Mouse (Mus musculus) frontal cortex, postnatal 14 days (tissue): Measurements from ENCODE around the gene Acoxl.
"Not testable (repeated sequence)": the region's sequence is repeated elsewhere in the genome, so short reads cannot be mapped to it uniquely, and the experiment has no call there.

ENCODE experiments used
- DNase-seq, 2 experiments: peaks; one replicate each; pipeline ENCODE4 v3.0.0; 2022; ENCODE audit warnings: low spot score in 2 of 2

The Acoxl gene

DNA sequence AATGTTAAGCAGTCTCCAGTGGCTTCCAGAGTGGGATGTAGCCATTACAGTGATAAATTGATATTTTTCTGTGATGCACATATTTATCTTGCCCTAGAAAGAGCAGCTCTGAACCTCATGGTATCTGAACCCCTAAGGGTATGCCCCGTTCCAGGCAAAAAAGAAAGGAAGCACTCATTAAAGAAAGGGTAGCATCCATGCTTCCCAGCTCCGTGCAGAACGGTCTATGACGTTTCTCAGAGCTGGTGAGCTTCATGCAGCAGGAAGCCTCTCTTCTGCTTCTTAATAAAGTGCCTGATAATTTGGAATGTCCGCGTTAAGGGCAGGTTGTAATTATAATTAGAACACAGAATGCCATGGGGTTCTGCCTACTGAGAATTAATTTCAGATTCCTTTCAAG, 240.6 kb downstream of the Acoxl start:
- no peak for DNase-seq

DNA sequence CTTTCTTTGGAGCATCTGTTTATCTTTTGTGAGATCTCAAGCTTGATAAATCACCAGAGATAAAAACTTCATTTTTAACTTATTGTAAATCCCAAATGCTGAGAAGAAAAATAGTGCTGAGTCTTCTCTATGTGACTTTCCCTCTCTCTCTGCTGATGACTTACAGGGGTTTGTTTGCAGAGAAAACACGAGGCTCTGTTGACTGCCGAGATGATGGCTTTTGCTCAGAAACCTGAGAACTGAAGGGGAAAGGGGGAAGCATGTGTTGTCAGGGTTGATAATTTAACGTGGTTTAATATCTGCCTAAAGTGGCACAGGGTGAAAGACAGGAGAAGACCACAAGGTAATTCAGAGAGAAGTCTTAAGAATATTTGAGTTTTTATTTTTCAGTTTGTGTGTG, 245.2 kb downstream of the Acoxl start:
- no peak for DNase-seq

DNA sequence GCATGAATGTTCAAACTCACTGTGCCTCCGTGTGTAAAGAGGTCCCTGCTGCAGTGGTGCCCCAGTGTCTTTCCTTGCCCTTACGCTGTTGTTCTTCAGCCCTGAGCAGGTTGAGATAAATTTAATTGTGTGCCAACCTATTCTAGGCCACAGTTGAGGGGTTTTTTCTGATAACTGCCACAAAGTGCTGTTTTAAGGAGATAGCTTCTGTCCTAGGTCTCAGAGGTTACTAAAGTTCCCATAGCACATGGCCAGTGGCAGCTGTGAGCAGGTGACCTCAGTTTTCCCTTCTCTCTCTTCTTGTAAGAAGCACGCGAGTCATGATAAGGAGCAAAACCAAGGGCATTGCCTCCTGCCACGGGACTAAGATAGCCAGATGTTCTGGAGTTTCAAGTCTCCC, 245.9 kb downstream of the Acoxl start:
- DNase-seq, result no peak

DNA sequence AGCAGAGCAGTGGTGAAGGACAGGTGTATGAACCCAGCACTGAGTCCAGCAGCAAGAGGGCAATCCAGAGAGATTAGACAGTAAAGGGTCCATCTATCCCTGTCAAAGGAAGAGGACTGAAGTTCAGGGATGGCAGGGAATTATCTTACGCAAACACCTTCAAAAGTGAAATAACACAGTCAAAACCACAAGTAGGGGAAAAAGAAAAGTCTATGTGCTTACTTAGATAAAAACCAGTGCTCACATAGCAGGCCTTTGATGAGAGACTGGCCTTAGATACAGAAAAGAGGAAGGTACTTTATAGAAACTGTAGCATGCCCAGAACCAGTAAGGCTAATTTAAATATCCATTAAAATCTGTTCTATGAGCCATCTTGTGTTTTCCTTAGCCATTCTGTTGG, 246.8 kb downstream of the Acoxl start:
- DNase-seq, result no peak

DNA sequence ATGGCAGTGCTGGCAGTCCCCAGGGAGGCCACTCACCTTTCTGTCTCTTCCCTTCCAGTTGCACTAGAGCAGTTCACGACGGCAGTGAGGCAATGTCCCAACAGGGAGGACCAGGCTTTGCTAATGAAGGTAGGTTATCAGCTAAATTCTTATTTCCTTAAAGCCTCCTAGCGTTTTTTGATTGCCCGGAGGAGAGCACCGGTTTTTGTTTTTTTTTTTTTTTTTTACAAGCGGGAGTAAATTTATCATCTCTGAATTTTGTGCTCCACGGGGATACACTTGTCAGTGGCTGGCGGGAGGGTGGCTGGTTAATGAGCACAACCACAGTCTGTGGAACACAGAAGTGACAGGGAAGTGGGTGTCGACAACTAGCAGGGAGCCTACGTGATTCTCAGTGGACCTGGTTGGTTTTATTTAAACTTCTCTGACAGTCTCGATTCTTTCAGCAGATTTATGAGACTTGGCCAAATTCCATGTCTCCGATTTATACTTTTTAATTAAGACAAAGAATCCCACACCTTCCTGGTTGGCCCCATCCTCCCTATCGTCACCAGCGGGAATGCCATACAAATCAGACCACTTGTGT, 247.7 kb downstream of the Acoxl start:
- DNase-seq, result no peak

DNA sequence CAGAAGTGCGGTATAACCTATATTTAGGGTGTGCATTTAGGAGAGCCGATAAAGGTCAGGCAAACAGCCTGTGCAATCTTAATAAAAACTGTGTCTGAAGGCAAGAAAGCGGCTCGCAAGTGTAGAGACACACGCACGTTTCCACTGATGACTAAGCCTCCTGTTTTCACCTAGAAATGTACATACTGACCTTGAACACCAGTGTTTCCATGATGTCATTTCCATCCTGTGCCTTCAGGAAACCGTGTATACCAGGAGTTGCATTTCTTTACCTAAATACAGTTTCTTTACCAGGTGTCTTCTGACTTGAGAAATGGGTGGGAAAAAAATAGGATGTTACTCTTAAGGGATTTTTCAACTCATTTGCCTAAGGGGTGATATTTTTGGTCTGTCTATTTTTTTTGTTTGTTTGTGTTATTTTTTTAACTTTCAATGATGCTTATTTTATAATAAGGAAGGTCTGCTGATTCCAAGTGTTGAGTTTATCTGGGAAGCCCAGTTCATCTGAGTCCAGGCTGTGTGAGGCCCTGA, 248.4 kb downstream of the Acoxl start:
- DNase-seq, result no peak

DNA sequence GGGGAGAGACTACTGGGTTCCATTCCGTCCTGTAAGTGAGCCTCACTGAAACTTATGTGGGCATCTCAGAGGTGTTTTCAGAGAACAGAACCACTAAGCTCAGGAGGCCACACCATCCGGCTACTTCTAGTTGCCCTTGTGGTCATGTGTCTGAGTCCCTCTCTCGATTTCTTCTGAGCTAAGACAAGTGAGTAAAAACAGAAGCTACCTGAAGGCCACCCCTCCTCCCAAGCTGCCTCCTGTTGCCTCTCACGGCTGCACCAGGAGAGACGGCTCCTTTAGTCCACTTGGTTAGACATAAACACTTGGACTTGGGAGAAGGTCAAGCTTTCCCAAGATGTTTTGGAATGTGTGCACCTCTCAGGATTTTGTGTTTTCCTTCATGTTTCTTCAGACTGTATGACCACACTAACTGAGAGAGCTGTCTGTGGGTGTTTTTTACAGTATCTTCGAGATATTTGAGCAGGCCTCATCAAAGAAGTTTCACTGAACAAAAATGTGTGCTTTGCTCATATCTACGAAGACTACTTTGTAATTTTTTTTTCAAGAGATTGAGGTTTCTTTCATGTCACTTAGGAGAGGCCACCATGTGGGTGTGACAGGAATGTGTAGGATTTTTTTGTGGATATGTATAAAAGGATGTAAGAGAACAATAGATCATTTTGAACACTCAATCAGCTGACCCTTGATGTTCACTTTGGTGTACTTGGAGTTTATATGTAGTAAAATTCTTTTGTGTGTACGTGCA, 249.3 kb downstream of the Acoxl start:
- no peak for DNase-seq

DNA sequence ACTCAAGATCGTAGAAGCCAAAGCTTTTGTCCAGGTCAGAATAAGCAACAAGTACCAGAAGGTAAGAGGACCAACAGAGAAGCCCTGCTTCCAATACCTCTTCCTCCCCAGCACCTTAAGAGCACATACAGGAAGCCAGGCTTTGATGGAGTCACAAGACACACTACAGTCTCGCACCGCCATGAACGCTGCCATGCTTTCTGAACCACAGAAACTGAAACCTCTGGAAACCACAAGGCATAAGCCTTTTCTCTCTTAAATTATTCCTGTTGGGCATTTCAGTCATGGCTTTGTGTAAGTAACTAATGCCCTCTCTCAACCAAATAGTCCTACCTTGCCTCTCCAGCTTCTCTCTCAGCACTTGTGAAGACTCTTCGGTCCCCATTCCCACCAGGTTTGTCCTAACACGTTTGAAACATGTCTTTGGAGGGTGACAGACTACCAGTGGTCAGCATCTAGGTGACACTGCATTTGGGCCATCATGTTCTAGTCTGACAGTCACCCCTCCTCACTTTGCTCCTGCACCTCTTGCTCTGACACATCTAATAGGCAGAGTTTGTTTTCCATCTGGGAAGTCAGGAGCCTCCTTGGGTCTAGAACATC, 251.7 kb downstream of the Acoxl start:
- no peak for DNase-seq

DNA sequence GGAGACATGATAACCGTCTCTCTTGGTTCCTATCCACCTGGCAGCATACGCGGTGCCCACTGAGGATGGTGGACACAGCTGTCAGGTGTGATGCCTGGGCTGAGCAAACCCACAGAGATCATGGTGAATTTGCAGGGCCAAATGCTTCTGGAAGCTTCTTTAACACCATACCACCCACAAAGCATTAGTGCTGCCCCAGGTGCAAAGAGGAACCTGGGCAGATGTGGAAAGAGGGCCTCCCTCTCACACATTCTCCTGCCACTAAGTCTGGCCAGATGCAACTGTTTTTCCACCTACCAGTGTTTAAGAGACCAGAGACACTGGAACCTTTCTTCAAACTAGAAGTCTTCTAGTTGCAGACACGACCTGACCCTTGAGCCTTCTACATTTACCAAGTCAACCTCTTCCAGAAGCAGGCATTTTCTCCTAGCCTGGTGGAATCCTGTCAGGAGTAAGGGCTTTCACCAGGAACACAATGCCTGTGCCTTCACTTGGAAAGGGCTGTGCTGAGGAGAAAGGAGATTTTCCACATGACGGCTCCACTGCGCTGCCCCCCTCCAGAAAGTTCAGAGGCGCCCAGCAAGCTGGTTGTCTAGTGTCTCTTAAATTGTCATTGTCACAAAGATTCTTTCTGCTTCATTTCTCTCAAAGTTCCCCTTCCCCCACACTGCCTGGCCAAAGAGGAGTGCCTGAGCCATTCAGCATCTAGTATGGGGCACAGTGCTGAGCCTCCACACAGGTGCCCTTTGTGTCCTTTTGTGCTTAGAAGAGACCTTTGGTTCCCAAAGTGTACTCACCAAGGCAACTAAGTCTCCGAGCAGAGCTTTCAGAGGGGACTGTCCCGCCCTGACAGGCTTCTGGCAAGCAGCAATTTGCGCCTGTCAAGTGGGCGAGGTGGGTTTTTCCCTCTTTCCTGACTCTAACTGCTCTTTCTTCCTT, 253.0 kb downstream of the Acoxl start:
- no peak for DNase-seq

DNA sequence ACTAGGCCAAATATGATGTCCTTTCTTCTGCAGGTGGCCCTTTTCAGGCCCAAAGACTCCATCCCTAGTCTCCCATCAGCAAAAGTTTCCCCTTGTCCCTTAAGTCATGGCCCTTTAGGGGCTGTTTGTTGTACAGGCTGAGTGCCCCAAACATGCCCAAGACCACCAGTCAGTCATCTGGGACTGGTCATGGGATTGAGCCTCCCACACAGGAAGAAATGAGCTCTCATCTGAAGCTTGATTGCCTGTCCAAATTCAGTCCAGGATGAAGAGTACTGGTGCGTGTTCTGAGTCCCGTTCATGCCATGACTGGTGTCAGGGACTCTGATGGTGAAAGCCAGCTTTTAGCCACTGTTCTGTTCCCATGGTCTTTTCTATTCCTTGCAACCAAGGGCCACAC, 253.8 kb downstream of the Acoxl start:
- DNase-seq, result no peak

DNA sequence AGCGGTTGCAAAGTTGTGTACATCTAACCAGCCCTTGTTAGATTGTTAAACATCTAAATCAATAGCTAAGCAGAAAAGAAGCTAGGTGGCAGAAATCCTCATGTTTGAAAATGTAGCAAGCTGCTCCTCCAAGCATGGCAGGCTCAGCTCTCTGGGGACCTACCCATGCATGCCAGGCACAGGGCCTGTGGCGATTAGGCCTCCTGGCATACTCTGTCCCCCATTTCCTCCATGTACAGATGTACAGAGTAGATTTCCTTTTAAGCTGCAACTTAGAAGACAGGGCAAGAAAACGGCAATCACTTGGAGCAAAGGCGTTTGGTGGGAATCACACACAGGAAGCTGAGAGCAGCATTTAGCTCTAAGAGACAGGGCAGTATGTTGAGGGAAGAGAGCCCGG, 255.5 kb downstream of the Acoxl start:
- DNase-seq, result no peak

DNA sequence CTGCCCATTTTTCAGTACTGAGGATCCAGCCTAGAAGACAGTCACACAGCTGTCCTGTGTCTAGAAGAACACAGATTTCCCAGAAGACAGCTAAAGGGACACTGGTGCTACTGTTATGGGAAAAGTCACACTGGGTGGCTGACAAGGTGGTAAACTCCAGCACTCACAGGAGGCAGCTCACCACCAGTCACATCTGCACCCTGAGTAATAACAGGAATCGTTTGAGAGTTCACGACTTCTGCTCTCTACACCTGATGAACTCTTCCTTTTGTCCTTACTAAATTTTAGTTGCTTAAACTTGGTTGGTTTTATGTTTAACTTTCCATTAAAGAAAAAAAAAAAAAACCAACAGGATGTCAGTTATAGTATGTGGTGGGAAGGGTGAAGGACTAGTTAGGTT, 255.9 kb downstream of the Acoxl start:
- no peak for DNase-seq

DNA sequence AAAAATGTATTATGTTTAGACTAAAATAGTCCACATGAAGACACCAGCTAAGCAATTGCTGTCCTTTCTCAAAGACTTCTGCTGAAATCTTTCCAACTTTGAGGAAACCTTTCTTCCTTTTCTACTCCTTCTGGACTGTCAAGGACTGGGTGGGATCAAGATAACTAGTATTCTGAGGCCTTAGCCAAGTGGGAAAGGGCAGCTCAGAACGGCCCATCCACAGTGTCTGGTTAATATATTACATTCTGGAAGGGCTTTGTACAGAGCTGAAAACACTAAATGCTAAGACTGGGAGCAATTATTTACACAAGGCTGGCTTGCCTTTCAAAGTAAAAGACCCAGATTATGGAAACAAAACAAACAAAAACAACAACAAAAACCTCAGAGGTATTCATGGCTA, 256.6 kb downstream of the Acoxl start:
- DNase-seq, result no peak

DNA sequence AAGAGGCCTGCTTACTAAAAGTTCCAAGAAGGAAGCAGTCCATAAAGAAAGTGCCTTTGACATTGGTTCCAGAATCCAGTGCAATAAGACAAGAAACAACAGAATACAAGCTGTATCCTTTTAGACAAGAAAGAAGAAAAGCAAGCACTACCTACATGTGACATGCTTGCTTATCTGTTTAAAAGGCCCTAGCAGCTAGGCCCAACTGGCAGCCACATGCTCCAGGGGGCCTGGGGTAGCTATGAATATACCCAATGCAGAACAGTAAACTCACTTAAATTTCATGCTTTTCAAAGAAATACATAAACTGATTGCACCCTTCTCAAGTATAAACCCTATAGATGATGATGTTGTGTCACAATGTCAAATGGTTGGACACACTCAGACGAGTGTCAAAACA, 257.4 kb downstream of the Acoxl start:
- DNase-seq, result no peak

DNA sequence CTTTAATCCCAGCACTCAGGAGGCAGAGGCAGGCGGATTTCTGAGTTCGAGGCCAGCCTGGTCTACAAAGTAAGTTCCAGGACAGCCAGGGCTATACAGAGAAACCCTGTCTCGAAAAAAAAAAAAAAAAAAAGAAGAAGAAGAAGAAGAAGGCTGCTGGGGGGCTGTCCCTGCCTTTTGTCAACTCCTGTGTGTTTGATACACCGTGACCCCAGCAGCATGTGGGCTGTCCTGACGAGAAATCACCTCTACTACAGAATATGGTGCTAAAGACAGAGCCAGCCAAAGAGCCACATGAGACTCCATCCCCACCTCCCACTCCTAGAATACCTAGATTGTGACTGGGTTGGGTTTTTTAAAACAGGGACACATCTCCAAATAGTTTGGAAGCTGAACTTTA, 259.4 kb downstream of the Acoxl start:
- not testable (repeated sequence) for DNase-seq

DNA sequence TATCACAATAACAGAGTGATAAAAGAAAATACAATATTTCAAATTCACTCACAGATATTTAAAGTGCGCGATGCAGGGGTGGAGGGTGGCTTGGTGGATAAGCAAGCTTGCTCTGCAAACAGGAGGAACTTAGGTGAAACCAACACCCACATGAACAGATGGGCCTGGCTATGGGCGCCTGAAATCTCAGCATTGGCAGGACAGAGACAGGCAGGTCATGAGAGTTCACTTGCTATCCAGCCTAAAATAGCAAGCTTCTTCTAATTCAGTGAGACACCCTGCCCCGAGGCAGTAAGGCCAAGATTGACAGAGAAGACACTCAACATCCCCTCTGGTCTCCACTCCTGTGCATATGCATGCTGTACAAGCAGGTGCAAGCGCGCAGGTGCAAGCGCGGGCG, 263.4 kb downstream of the Acoxl start:
- DNase-seq, result no peak

DNA sequence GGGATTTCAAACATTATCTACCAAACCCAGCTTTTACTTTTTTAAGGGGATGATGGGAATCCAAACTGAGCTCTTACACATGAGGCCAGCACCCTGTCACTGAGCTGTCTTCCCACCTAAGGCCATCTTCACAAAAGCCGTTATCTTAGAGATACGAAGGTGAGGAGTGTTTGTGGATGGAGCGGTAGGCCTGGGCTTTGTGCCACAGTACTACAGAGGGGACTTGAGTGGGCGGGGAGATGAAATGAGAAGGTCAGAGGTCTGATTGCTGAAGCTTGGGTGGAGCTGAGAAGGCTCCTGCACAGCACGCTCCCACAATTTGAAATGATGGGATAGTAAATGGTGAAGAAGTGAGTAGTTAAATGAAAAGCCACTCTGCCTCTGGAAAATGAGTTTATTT, 266.1 kb downstream of the Acoxl start:
- DNase-seq, result no peak

DNA sequence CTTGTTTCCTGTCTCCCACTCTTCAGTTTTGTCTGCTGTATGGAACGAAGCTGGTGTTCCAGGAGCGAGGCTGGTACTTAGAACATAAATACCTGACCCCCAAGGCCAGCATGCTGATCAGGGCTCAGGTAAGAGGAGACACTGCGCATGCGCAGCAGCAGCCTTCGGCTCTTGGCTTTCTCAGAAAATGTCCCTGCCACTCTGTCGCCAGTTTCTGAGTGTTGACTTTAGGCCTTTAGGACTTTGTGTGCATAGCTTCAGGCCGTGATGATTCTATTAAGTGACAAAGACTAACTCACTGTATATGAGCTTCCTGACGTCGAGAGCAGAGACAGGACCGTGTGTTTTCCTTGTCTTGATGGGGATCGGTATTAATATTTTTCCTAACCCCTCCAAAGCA, 267.0 kb downstream of the Acoxl start:
- DNase-seq, result no peak

DNA sequence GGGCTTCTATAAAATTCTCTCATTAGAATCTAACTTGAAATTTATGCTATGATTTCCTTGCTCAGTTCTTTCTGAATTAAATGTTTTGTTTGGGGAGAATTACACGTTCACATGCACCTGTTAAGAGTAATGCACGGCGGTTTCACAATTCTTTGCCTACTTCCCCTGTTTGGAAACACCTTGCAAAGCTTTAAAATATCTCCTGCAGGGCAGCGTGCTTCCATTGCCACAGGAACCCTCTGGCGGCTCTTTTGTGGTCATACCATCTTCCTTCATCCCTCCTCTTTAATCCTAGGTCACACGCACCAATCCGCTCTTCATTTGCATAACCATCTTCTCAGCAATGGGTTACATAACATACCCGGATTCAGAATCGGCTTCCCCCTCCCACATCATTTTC, 272.9 kb downstream of the Acoxl start:
- no peak for DNase-seq

DNA sequence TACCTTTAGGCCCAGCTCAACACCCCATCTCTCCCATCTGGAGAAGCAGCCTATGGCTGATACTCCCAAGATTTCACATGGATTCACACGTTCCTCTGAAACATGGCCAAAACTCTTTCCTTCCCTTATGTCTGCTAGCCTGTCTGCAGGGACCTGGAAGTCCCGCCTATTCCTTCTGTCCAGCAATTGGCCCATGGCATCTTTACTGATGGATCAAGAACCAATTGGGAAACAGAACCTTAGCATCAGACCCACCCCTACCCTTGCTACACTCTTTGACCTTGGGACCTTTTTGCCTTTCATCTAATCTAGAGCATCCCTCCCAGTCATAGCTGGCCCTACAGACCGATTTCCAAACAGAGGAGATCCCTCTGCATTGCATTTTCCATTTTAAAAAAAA, 275.9 kb downstream of the Acoxl start:
- DNase-seq, result no peak

DNA sequence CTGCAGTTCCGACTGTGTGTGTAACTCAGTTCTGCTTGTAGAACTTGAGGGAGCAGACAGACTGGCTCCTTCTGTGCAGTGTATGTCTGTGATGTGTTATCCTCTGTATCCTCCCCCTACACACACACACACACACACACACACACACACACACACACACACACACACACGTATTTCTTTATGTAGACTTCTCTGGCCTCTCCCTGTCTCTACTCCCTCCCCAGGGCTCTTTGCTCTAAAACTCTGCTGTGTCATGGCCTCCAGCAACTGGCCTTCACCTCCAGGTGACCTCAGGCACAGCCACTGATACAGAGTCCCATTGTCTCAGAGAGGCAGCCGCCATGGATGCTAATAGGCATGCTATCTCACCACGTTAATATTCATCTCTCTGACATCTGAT, 276.9 kb downstream of the Acoxl start:
- no peak for DNase-seq

DNA sequence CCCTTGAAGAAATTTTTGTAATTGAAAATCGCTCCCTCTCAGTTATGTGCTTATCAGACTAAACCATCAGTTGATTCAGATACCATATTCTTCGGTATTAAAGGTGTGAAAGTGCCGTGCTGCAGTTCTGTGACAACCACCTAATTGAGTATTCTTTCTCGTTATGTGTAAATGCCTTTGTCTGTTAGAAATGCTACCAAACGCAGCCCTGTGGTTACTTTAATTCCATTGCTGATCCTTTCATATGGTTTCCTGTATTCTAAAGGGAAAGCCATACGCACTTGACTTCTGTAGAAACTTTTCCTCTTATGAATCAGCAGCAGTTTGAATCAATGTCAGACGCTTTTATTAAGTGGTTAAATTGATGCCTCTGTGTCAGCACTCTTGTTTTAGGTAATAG, 278.9 kb downstream of the Acoxl start:
- no peak for DNase-seq
